Mouse (Mus musculus) MEL (cell line): ENCODE measurements around the gene Med14. TPM values are rescaled to one million over a fixed set of nuclear protein-coding genes. Genes with fewer than 3 reads are reported as not detected.

ENCODE experiments used
- DNase-seq: peaks from one replicate; pipeline ENCODE4 v3.0.0; 2011; ENCODE audit warnings: low read depth, low spot score
- H3K27ac ChIP-seq: 2 replicates; pipeline ENCODE4 v1.5.1; 2012; ENCODE audit warnings: low read depth, mild to moderate bottlenecking, control low read depth, low read length, moderate library complexity; ENCODE audit not compliant: control insufficient read depth
- H3K27me3 ChIP-seq, 2 experiments: fragments of 150-350 bp in 1 of 2; sonication (generic) in 1 of 2; 2 replicates each; pipeline ENCODE4 v1.6.1; 2012; ENCODE audit warnings: low read length in 2 of 2, mild to moderate bottlenecking in 2 of 2, improper control_type of control experiment in 1 of 2, moderate library complexity in 1 of 2; ENCODE audit not compliant: insufficient read depth in 2 of 2, control insufficient read depth in 1 of 2
- H3K36me3 ChIP-seq, 2 experiments: 2 replicates each; pipeline ENCODE4 v1.6.1; 2012 to 2014; ENCODE audit warnings: low read length in 2 of 2, improper control_type of control experiment in 1 of 2, inconsistent platforms in 1 of 2, mild to moderate bottlenecking in 1 of 2; ENCODE audit not compliant: insufficient read depth in 2 of 2, control insufficient read depth in 1 of 2
- H3K4me1 ChIP-seq, 2 experiments: fragments of 150-350 bp in 1 of 2; sonication (generic) in 1 of 2; 2 replicates each; pipeline ENCODE4 v1.6.1; 2012; ENCODE audit warnings: low read length in 2 of 2, improper control_type of control experiment in 1 of 2, mild to moderate bottlenecking in 1 of 2; ENCODE audit not compliant: insufficient read depth in 2 of 2, control insufficient read depth in 1 of 2
- H3K4me3 ChIP-seq, 2 experiments: fragments of 150-350 bp in 1 of 2; sonication (generic) in 1 of 2; 2 replicates each; pipeline ENCODE4 v1.5.1; 2012; ENCODE audit warnings: low read depth in 2 of 2, low read length in 2 of 2, mild to moderate bottlenecking in 2 of 2, moderate library complexity in 2 of 2, control low read depth in 1 of 2, improper control_type of control experiment in 1 of 2; ENCODE audit not compliant: control insufficient read depth in 1 of 2, insufficient read depth in 1 of 2
- H3K79me2 ChIP-seq: 2 replicates; pipeline ENCODE4 v1.6.1; 2012; ENCODE audit warnings: mild to moderate bottlenecking, low read length, moderate library complexity; ENCODE audit not compliant: control insufficient read depth, poor library complexity, insufficient read depth
- H3K9ac ChIP-seq: 2 replicates; pipeline ENCODE4 v1.6.1; 2012; ENCODE audit warnings: low read depth, mild to moderate bottlenecking, control low read depth, low read length, moderate library complexity; ENCODE audit not compliant: control insufficient read depth, poor library complexity, severe bottlenecking
- H3K9me3 ChIP-seq: fragments of 150-350 bp; sonication (generic); replicated peaks from 2 replicates; pipeline ENCODE4 v1.6.1; 2012; ENCODE audit warnings: mild to moderate bottlenecking, low read length, improper control_type of control experiment, moderate library complexity; ENCODE audit not compliant: insufficient read depth
- CHD1 ChIP-seq: IDR thresholded peaks from 2 replicates; pipeline ENCODE4 v1.6.1; 2012; ENCODE audit warnings: low read depth, mild to moderate bottlenecking, inconsistent platforms, low read length, improper control_type of control experiment
- CHD2 ChIP-seq: IDR thresholded peaks from 2 replicates; pipeline ENCODE4 v1.6.1; 2011; ENCODE audit warnings: low read length, improper control_type of control experiment
- CTCF ChIP-seq, 3 experiments: IDR thresholded peaks in 2 of 3; conservative IDR thresholded peaks in 1 of 3; 2 replicates each; pipeline ENCODE4 v1.5.1; 2011 to 2012; ENCODE audit warnings: low read length in 3 of 3, low read depth in 2 of 3, mild to moderate bottlenecking in 2 of 3, improper control_type of control experiment in 1 of 3, inconsistent platforms in 1 of 3, mixed read lengths in 1 of 3, moderate library complexity in 1 of 3; ENCODE audit not compliant: control insufficient read depth in 1 of 3, insufficient read depth in 1 of 3, poor library complexity in 1 of 3, severe bottlenecking in 1 of 3
- E2F4 ChIP-seq: IDR thresholded peaks from 2 replicates; pipeline ENCODE4 v1.6.1; 2011; ENCODE audit warnings: low read depth, low read length, improper control_type of control experiment, borderline replicate concordance
- EP300 ChIP-seq, 2 experiments: IDR thresholded peaks; 2 replicates each; pipeline ENCODE4 v1.6.1; 2011; ENCODE audit warnings: improper control_type of control experiment in 2 of 2, low read length in 2 of 2, low read depth in 1 of 2, mild to moderate bottlenecking in 1 of 2
- GATA1 ChIP-seq: IDR thresholded peaks from 2 replicates; pipeline ENCODE4 v1.6.1; 2011; ENCODE audit warnings: low read depth, low read length, improper control_type of control experiment
- HCFC1 ChIP-seq: IDR thresholded peaks from 2 replicates; pipeline ENCODE4 v1.6.1; 2012; ENCODE audit warnings: low read depth, mild to moderate bottlenecking, inconsistent platforms, low read length, improper control_type of control experiment, moderate library complexity
- JUND ChIP-seq: IDR thresholded peaks from 2 replicates; pipeline ENCODE4 v1.6.1; 2011; ENCODE audit warnings: low read depth, mild to moderate bottlenecking, improper control_type of control experiment, low read length
- MAFK ChIP-seq: IDR thresholded peaks from 2 replicates; pipeline ENCODE4 v1.6.1; 2011; ENCODE audit warnings: low read depth, mild to moderate bottlenecking, low read length, improper control_type of control experiment, borderline replicate concordance
- MAX ChIP-seq: IDR thresholded peaks from 2 replicates; pipeline ENCODE4 v1.6.1; 2011; ENCODE audit warnings: low read length, improper control_type of control experiment
- MXI1 ChIP-seq: IDR thresholded peaks from 2 replicates; pipeline ENCODE4 v1.6.1; 2011; ENCODE audit warnings: mild to moderate bottlenecking, low read depth, low read length, improper control_type of control experiment
- MYB ChIP-seq: IDR thresholded peaks from 2 replicates; pipeline ENCODE4 v1.6.1; 2011; ENCODE audit warnings: mild to moderate bottlenecking, low read depth, low read length, improper control_type of control experiment
- NELFE ChIP-seq: IDR thresholded peaks from 2 replicates; pipeline ENCODE4 v1.6.1; 2011; ENCODE audit warnings: low read depth, low read length, improper control_type of control experiment
- NRF1 ChIP-seq: IDR thresholded peaks from 2 replicates; pipeline ENCODE4 v1.6.1; 2014; ENCODE audit warnings: low read depth, mild to moderate bottlenecking, inconsistent platforms, low read length, improper control_type of control experiment, moderate library complexity; ENCODE audit not compliant: poor library complexity, insufficient read depth, severe bottlenecking
- POLR2A ChIP-seq, 2 experiments: IDR thresholded peaks; 2 replicates each; pipeline ENCODE4 v1.6.1; 2011 to 2012; ENCODE audit warnings: low read length in 2 of 2, mild to moderate bottlenecking in 2 of 2, control low read depth in 1 of 2, improper control_type of control experiment in 1 of 2, low read depth in 1 of 2, moderate library complexity in 1 of 2; ENCODE audit not compliant: control insufficient read depth in 1 of 2, insufficient read depth in 1 of 2, poor library complexity in 1 of 2
- POLR2AphosphoS5 ChIP-seq: IDR thresholded peaks from 2 replicates; pipeline ENCODE4 v1.6.1; 2012; ENCODE audit warnings: low read depth, borderline replicate concordance, mild to moderate bottlenecking, inconsistent platforms, low read length, moderate library complexity, mixed read lengths
- RAD21 ChIP-seq: IDR thresholded peaks from 2 replicates; pipeline ENCODE4 v1.6.1; 2011; ENCODE audit warnings: mild to moderate bottlenecking, low read depth, low read length, improper control_type of control experiment
- RCOR1 ChIP-seq: IDR thresholded peaks from 2 replicates; pipeline ENCODE4 v1.6.1; 2012; ENCODE audit warnings: low read depth, mild to moderate bottlenecking, inconsistent platforms, low read length, improper control_type of control experiment
- SIN3A ChIP-seq: IDR thresholded peaks from 2 replicates; pipeline ENCODE4 v1.6.1; 2012; ENCODE audit warnings: low read length, improper control_type of control experiment, inconsistent platforms
- SMC3 ChIP-seq: IDR thresholded peaks from 2 replicates; pipeline ENCODE4 v1.6.1; 2011; ENCODE audit warnings: low read depth, low read length, improper control_type of control experiment
- TAL1 ChIP-seq: IDR thresholded peaks from 2 replicates; pipeline ENCODE4 v1.6.1; 2012; ENCODE audit warnings: mild to moderate bottlenecking, inconsistent platforms, low read length, moderate library complexity, mixed read lengths
- TBP ChIP-seq: IDR thresholded peaks from 2 replicates; pipeline ENCODE4 v1.8.0; 2011; ENCODE audit warnings: low read depth, low read length, improper control_type of control experiment
- TCF12 ChIP-seq: IDR thresholded peaks from 2 replicates; pipeline ENCODE4 v1.6.1; 2014; ENCODE audit warnings: low read depth, mild to moderate bottlenecking, inconsistent platforms, low read length, improper control_type of control experiment, moderate library complexity
- USF1 ChIP-seq: IDR thresholded peaks from 2 replicates; pipeline ENCODE4 v1.6.1; 2014; ENCODE audit warnings: low read depth, mild to moderate bottlenecking, inconsistent platforms, low read length, improper control_type of control experiment, moderate library complexity
- ZC3H11A ChIP-seq: IDR thresholded peaks from 2 replicates; pipeline ENCODE4 v1.6.1; 2012; ENCODE audit warnings: low read depth, mild to moderate bottlenecking, inconsistent platforms, low read length, improper control_type of control experiment
- ZKSCAN1 ChIP-seq: IDR thresholded peaks from 2 replicates; pipeline ENCODE4 v1.6.1; 2012; ENCODE audit warnings: low read depth, mild to moderate bottlenecking, inconsistent platforms, low read length, improper control_type of control experiment, moderate library complexity
- polyA plus RNA-seq, 2 experiments: library from polyadenylated mRNA; stranded (reverse) in 1 of 2; unstranded in 1 of 2; fragments of >175 nt in 1 of 2; fragments of >200 nt in 1 of 2; gene quantifications; 2 replicates each; pipeline versions ENCODE4 v1.2.1 to v1.2.4; 2012; ENCODE audit warnings: low replicate concordance in 2 of 2, low read depth in 1 of 2; ENCODE audit not compliant: insufficient read length in 2 of 2, insufficient read depth in 1 of 2, missing spikeins in 1 of 2
- total RNA-seq: library from RNA; depleted of rRNA; stranded (reverse); fragments of 300-350 nt; gene quantifications from 2 replicates; pipeline ENCODE4 v1.2.3, GENCODE M21; 2012

The Med14 gene
- total and polyA plus RNA-seq, 3 experiments, result 34.6 to 77.9 (median 53.3) TPM

- no peak for DNase-seq
- no peak overlapping the region for H3K9ac ChIP-seq
- no peaks in the 10 kb centered on the region for H3K4me1 ChIP-seq
- H3K79me2 ChIP-seq, result no peaks in the 10 kb centered on the region
- H3K4me3 ChIP-seq, result no peak overlapping the region
- no peaks in the 10 kb centered on the region for H3K9me3 ChIP-seq
- no peak overlapping the region for H3K27ac ChIP-seq
- no peak for TF ChIP-seq SMC3
- TF ChIP-seq TBP, result no peak
- no peak for TF ChIP-seq RAD21
- TF ChIP-seq HCFC1, result no peak
- no peak for TF ChIP-seq EP300 (IDR thresholded peaks at IDR 0.05; ENCODE audit: low read depth in 1 of 2, low read length in 2 of 2)
- TF ChIP-seq JUND, result no peak
- TF ChIP-seq NELFE, result no peak
- TF ChIP-seq CHD1, result no peak
- no peak for TF ChIP-seq TAL1
- TF ChIP-seq CHD2, result no peak
- TF ChIP-seq MXI1, result no peak
- no peak for TF ChIP-seq GATA1
- TF ChIP-seq ZKSCAN1, result no peak
- H3K27me3 ChIP-seq, result no peaks in the 10 kb centered on the region
- peaks cover 0 to 50% of the 10 kb centered on the region in 2 experiments; a peak in 3 of 4 replicates for H3K36me3 ChIP-seq
Measured at GRCm38 (mm10) chrX:12716036-12716435, 45.8 kb downstream of the Med14 start.

- TF ChIP-seq MXI1 (no peak), ZC3H11A (no peak), TCF12 (no peak), NRF1 (no peak), RCOR1 (no peak), MAFK (no peak), TAL1 (no peak), E2F4 (no peak), POLR2AphosphoS5 (no peak), SIN3A (no peak), MYB (no peak), NELFE (no peak), MAX (no peak), HCFC1 (no peak), USF1 (no peak), CTCF (IDR thresholded peaks at IDR 0.05 in 2 of 3, conservative IDR thresholded peaks at IDR 0.05 in 1 of 3; ENCODE audit: control insufficient read depth in 1 of 3, insufficient read depth in 1 of 3, low read depth in 2 of 3, low read length in 3 of 3, poor library complexity in 1 of 3, severe bottlenecking in 1 of 3) (no peak), EP300 (IDR thresholded peaks at IDR 0.05; ENCODE audit: low read depth in 1 of 2, low read length in 2 of 2) (no peak), POLR2A (IDR thresholded peaks at IDR 0.05; ENCODE audit: control insufficient read depth in 1 of 2, insufficient read depth in 1 of 2, low read depth in 1 of 2, low read length in 2 of 2, poor library complexity in 1 of 2) (no peak)
- H3K36me3 ChIP-seq, result peaks cover 0 to 51% of the 10 kb centered on the region in 2 experiments; a peak in 3 of 4 replicates
- no peaks in the 10 kb centered on the region for H3K79me2 ChIP-seq
- H3K4me1 ChIP-seq, result no peaks in the 10 kb centered on the region
- H3K4me3 ChIP-seq, result no peak overlapping the region
- no peak overlapping the region for H3K27ac ChIP-seq
- no peaks in the 10 kb centered on the region for H3K27me3 ChIP-seq
- no peak overlapping the region for H3K9ac ChIP-seq
- no peak for DNase-seq
- no peaks in the 10 kb centered on the region for H3K9me3 ChIP-seq
Measured at GRCm38 (mm10) chrX:12713796-12714195, 48.1 kb downstream of the Med14 start.
